Mouse (Mus musculus): ENCODE measurements around the gene Dip2b. TPM values are rescaled to one million over a fixed set of nuclear protein-coding genes. Genes with fewer than 3 reads are reported as not detected.

The Dip2b gene
- polyA plus RNA-seq, 1 experiment from 2014 or later, result 25.8 TPM

DNA sequence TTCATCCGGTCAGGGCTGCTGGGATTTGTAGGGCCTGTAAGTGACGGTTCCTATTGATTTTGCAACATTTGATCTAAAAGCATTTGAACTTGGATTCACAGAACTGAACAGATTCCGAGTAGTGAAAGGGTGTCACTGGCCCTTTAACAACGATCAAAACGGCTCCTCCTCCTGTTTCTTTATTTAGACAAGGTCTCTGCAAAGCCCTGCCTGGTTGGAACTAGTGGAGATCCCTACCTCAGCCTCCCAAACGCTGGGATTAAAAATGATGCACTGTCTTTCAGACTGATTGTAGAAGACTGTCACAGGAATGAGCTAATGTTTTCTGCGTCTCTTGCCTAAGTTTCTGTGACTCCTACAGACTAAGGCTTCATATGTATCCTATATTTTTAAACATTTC is 140.0 kb downstream of the Dip2b start:
- Histone ChIP-seq H3K27ac (no peak overlapping the region), H3K9ac (no peak overlapping the region), H3K4me1 (no peaks in the 10 kb centered on the region), H3K4me2 (no peak overlapping the region), H3K36me3 (replicated peaks) (peaks cover 82% of the 10 kb centered on the region), H3K27me3 (no peaks in the 10 kb centered on the region), H3K9me3 (no peaks in the 10 kb centered on the region), H3K4me3 (replicated peaks) (no peak overlapping the region)
- no peak for ATAC-seq (ENCODE audit: low FRiP score)
- WGBS, result 73% methylated on average over 7 of the region's 7 CpGs

- H3K4me3 ChIP-seq (replicated peaks), result no peak overlapping the region
Observed at GRCm38 (mm10) chr15:100179685-100180084, 141.2 kb downstream of the Dip2b start.

GRCm38 (mm10) chr15:100180221-100180620 is 141.8 kb downstream of the Dip2b start:
- H3K9me3 ChIP-seq, result no peaks in the 10 kb centered on the region
- no peaks in the 10 kb centered on the region for H3K4me1 ChIP-seq
- H3K4me2 ChIP-seq, result no peak overlapping the region
- H3K36me3 ChIP-seq (replicated peaks), result peaks cover 79% of the 10 kb centered on the region
- no peak overlapping the region for H3K27ac ChIP-seq
- no peak for ATAC-seq (ENCODE audit: low FRiP score)
- WGBS, result 94% methylated on average over 4 of the region's 4 CpGs
- H3K27me3 ChIP-seq, result no peaks in the 10 kb centered on the region
- H3K9ac ChIP-seq, result no peak overlapping the region
- H3K4me3 ChIP-seq (replicated peaks), result no peak overlapping the region

More at GRCm38 (mm10) chr15:100179685-100180084, 141.2 kb downstream of the Dip2b start:
- no peak overlapping the region for H3K9ac ChIP-seq
- H3K4me1 ChIP-seq, result no peaks in the 10 kb centered on the region
- H3K27me3 ChIP-seq, result no peaks in the 10 kb centered on the region
- WGBS, result 88% methylated on average over 6 of the region's 6 CpGs
- no peaks in the 10 kb centered on the region for H3K9me3 ChIP-seq
- peaks cover 81% of the 10 kb centered on the region for H3K36me3 ChIP-seq (replicated peaks)
- H3K4me2 ChIP-seq, result no peak overlapping the region
- no peak for ATAC-seq (ENCODE audit: low FRiP score)
- H3K27ac ChIP-seq, result no peak overlapping the region

GRCm38 (mm10) chr15:100181841-100182240 is 143.4 kb downstream of the Dip2b start:
- Histone ChIP-seq H3K27ac (no peak overlapping the region), H3K9me3 (no peaks in the 10 kb centered on the region), H3K36me3 (replicated peaks) (peaks cover 86% of the 10 kb centered on the region), H3K4me1 (no peaks in the 10 kb centered on the region), H3K27me3 (no peaks in the 10 kb centered on the region), H3K4me2 (no peak overlapping the region), H3K9ac (no peak overlapping the region), H3K4me3 (replicated peaks) (no peak overlapping the region)
- WGBS, result 88% methylated on average over 10 of the region's 10 CpGs
- no peak for ATAC-seq (ENCODE audit: low FRiP score)

- Histone ChIP-seq H3K27me3 (no peaks in the 10 kb centered on the region), H3K4me1 (no peaks in the 10 kb centered on the region), H3K4me3 (replicated peaks) (no peak overlapping the region), H3K9ac (no peak overlapping the region), H3K9me3 (no peaks in the 10 kb centered on the region), H3K4me2 (no peak overlapping the region), H3K36me3 (replicated peaks) (peaks cover 86% of the 10 kb centered on the region), H3K27ac (no peak overlapping the region)
- 89% methylated on average over 28 of the region's 28 CpGs for WGBS
- ATAC-seq (ENCODE audit: low FRiP score), result no peak
Observed at GRCm38 (mm10) chr15:100182526-100183280, 144.2 kb downstream of the Dip2b start.

GRCm38 (mm10) chr15:100183510-100183909 is 145.0 kb downstream of the Dip2b start:
- no peak overlapping the region for H3K27ac ChIP-seq
- no peaks in the 10 kb centered on the region for H3K9me3 ChIP-seq
- no peaks in the 10 kb centered on the region for H3K4me1 ChIP-seq
- no peak for ATAC-seq (ENCODE audit: low FRiP score)
- 90% methylated on average over 10 of the region's 10 CpGs for WGBS
- no peaks in the 10 kb centered on the region for H3K27me3 ChIP-seq
- H3K4me2 ChIP-seq, result no peak overlapping the region
- peaks cover 82% of the 10 kb centered on the region for H3K36me3 ChIP-seq (replicated peaks)
- no peak overlapping the region for H3K9ac ChIP-seq
- H3K4me3 ChIP-seq (replicated peaks), result no peak overlapping the region

DNA sequence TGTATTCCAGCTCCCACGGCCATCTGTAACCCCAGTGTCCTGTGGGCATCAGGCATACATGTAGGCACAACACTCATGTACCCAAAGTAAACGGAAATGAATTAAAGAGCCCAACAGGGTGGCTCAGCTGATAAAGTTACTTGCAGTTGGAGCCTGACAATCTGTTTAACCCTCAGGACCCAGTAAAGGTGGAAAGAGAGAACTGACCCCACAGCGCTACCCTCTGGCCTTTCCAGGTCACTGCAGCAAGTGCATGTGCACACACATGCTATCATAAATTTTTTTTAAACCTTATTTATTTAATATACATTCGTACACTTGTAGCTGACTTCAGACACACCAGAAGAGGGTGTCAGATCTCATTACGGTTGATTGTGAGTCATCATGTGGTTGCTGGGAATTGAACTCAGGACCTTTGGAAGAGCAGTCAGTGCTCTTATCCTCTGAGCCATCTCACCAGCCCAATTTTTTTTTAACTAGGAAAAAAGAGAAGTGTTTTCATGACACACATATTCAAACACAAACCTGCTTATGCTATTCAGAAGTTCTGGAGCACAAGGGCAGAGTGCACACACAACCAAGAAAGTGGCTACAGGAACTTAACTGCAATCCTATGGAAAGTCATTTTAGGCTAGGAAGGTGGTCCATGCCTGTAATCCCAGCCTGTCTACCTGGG is 146.5 kb downstream of the Dip2b start:
- Histone ChIP-seq H3K4me1 (no peaks in the 10 kb centered on the region), H3K27me3 (no peaks in the 10 kb centered on the region), H3K36me3 (replicated peaks) (peaks cover 85% of the 10 kb centered on the region), H3K9me3 (no peaks in the 10 kb centered on the region), H3K4me2 (no peak overlapping the region), H3K27ac (no peak overlapping the region), H3K9ac (no peak overlapping the region), H3K4me3 (replicated peaks) (no peak overlapping the region)
- ATAC-seq (ENCODE audit: low FRiP score), result no peak
- 88% methylated on average over 5 of the region's 5 CpGs for WGBS

GRCm38 (mm10) chr15:100186234-100186633 is 147.8 kb downstream of the Dip2b start:
- H3K27me3 ChIP-seq, result no peaks in the 10 kb centered on the region
- H3K9ac ChIP-seq, result no peak overlapping the region
- no peaks in the 10 kb centered on the region for H3K9me3 ChIP-seq
- 93% methylated on average over 9 of the region's 9 CpGs for WGBS
- no peaks in the 10 kb centered on the region for H3K4me1 ChIP-seq
- peaks cover 87% of the 10 kb centered on the region for H3K36me3 ChIP-seq (replicated peaks)
- no peak overlapping the region for H3K4me2 ChIP-seq
- no peak for ATAC-seq (ENCODE audit: low FRiP score)
- no peak overlapping the region for H3K27ac ChIP-seq
- H3K4me3 ChIP-seq (replicated peaks), result no peak overlapping the region

DNA sequence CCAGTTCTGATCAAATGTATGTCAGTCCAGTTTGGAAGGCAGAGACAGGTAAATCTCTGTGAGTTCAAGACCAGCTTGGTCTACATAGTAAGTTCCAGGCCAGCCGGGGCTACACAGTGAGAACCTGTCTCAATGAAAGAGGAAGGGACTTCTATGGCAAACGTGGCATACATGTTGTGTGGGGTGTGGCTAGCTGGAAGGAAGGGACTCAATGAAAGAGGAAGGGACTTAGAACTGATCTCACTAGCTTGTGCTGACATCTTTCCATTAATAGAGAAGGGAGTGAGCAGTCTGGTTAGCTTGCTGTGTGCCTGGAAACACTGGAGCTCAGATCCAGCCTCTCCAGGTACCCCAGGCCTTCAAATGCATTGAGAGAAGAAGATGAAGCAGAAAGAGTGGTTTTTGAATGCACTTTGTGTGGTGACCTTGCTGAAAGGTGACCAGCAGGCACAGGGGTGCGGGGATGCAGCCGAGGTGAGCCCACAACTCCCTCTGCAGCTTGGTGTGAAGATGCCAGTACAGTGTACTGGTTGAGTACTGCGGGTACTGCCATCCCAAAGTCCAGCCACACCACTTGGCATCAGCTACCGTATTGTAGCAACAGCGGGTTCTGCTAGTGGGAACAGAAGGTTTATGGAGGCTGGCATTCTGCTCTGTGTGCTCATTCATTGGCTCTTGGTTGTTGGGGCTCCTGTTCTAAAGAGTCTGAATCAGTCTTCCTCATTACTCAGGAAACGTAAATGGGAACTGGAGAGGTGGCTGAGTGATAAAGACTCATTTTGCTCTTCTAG is 148.6 kb downstream of the Dip2b start:
- Histone ChIP-seq H3K27me3 (no peaks in the 10 kb centered on the region), H3K9me3 (no peaks in the 10 kb centered on the region), H3K4me3 (replicated peaks) (no peak overlapping the region), H3K4me1 (no peaks in the 10 kb centered on the region), H3K4me2 (no peak overlapping the region), H3K36me3 (replicated peaks) (peaks cover 87% of the 10 kb centered on the region), H3K27ac (no peak overlapping the region), H3K9ac (no peak overlapping the region)
- no peak for ATAC-seq (ENCODE audit: low FRiP score)
- 93% methylated on average over 8 of the region's 8 CpGs for WGBS

DNA sequence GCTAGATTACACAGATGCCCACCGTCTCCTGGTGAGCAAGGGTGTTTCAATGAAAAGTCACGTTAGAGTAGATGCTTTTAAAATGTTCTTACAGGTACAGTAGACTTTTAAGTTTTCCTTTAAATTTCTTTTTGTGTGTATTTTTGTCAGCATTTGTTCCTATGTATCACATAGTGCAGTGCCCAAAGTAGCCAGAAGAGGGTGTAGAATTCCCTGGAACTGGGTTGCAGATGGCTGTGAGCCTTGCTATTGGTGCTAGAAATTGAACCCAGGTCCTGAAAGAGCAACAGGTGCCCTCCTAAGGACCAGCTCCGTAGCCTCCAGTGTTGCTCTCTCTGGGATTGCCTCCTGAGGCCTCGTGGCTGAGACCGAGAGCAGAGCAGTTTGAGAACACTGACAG is 150.1 kb downstream of the Dip2b start:
- H3K9me3 ChIP-seq, result no peaks in the 10 kb centered on the region

GRCm38 (mm10) chr15:100188962-100189404 is 150.5 kb downstream of the Dip2b start:
- Histone ChIP-seq H3K4me2 (no peak overlapping the region), H3K9me3 (no peaks in the 10 kb centered on the region), H3K4me1 (no peaks in the 10 kb centered on the region), H3K36me3 (replicated peaks) (peaks cover 90% of the 10 kb centered on the region), H3K27ac (no peak overlapping the region), H3K4me3 (replicated peaks) (no peak overlapping the region), H3K27me3 (no peaks in the 10 kb centered on the region), H3K9ac (no peak overlapping the region)
- WGBS, result 87% methylated on average over 14 of the region's 14 CpGs
- ATAC-seq (ENCODE audit: low FRiP score), result no peak

More for the DNA sequence above, 150.1 kb downstream of the Dip2b start:
- no peak overlapping the region for H3K27ac ChIP-seq
- no peaks in the 10 kb centered on the region for H3K4me1 ChIP-seq
- no peak overlapping the region for H3K4me2 ChIP-seq
- peaks cover 89% of the 10 kb centered on the region for H3K36me3 ChIP-seq (replicated peaks)
- no peak overlapping the region for H3K9ac ChIP-seq
- no peaks in the 10 kb centered on the region for H3K27me3 ChIP-seq
- ATAC-seq (ENCODE audit: low FRiP score), result no peak
- H3K4me3 ChIP-seq (replicated peaks), result no peak overlapping the region
- WGBS, result 92% methylated on average over 5 of the region's 5 CpGs

DNA sequence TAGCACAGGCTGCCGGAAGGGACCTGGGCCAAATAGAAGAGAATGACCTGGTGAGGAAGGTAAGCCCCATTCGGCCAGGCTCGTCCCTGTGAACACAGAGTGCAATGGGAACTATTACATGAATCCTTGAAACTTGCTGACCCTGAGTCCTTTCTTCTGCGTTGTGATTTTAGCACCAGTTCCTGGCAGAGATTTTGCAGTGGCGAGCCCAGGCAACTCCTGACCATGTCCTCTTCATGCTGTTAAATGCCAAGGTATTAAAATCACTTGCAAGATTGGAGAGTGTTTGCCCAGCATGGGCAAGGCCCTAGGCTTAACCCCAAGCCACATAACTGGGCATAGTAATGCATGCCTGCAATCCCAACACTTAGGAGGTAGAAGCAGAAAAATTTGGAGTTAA is 151.6 kb downstream of the Dip2b start:
- ATAC-seq (ENCODE audit: low FRiP score), result no peak
- Histone ChIP-seq H3K4me1 (no peaks in the 10 kb centered on the region), H3K9me3 (no peaks in the 10 kb centered on the region), H3K4me2 (no peak overlapping the region), H3K4me3 (replicated peaks) (no peak overlapping the region), H3K27ac (no peak overlapping the region), H3K9ac (no peak overlapping the region), H3K36me3 (replicated peaks) (peaks cover 89% of the 10 kb centered on the region), H3K27me3 (no peaks in the 10 kb centered on the region)
- 95% methylated on average over 5 of the region's 5 CpGs for WGBS

All from forebrain, embryonic 12.5 days (tissue).